Mouse (Mus musculus) liver, postnatal 0 days (tissue): ENCODE results near the gene Cmtm6. TPM values are rescaled to one million over a fixed set of nuclear protein-coding genes. Genes with fewer than 3 reads are reported as not detected.

Source experiments
- ATAC-seq: fragments of 200-750 bp; cut with Nextera tagmentation; 2 replicates; pipeline ENCODE4 v1.8.0; 2017; ENCODE audit warnings: mild to moderate bottlenecking, moderate library complexity
- DNase-seq: peaks from one replicate; pipeline ENCODE4 v3.0.0-alpha.2; 2016
- H3K27ac ChIP-seq: fragments of 300-500 bp; sonication (generic); 2 replicates; pipeline ENCODE4 v1.5.1; 2014; ENCODE audit warnings: antibody characterized with exemption, moderate library complexity, mild to moderate bottlenecking, low read depth
- H3K27me3 ChIP-seq: fragments of 300-500 bp; sonication (generic); 2 replicates; pipeline ENCODE4 v1.6.1; 2014; ENCODE audit warnings: low read length, control low read depth, mixed read lengths; ENCODE audit not compliant: insufficient read depth
- H3K36me3 ChIP-seq: fragments of 300-500 bp; sonication (generic); replicated peaks from 2 replicates; pipeline ENCODE4 v1.6.1; 2014; ENCODE audit warnings: mild to moderate bottlenecking, control low read depth, low read length, moderate library complexity, mixed read lengths; ENCODE audit not compliant: insufficient read depth
- H3K4me1 ChIP-seq: fragments of 300-500 bp; sonication (generic); 2 replicates; pipeline ENCODE4 v1.6.1; 2014; ENCODE audit warnings: antibody characterized with exemption, mild to moderate bottlenecking, control low read depth; ENCODE audit not compliant: insufficient read depth
- H3K4me2 ChIP-seq: fragments of 300-500 bp; sonication (generic); 2 replicates; pipeline ENCODE4 v1.6.1; 2014; ENCODE audit warnings: low read depth, mild to moderate bottlenecking, low read length, moderate library complexity, mixed read lengths
- H3K4me3 ChIP-seq: fragments of 300-500 bp; sonication (generic); 2 replicates; pipeline ENCODE4 v1.5.1; 2014; ENCODE audit warnings: low read depth, low read length
- H3K9ac ChIP-seq: fragments of 300-500 bp; sonication (generic); replicated peaks from 2 replicates; pipeline ENCODE4 v1.6.1; 2014; ENCODE audit warnings: mild to moderate bottlenecking, moderate library complexity
- H3K9me3 ChIP-seq: fragments of 300-500 bp; sonication (generic); 2 replicates; pipeline ENCODE4 v1.6.1; 2016; ENCODE audit warnings: mild to moderate bottlenecking, control low read depth, low read length, mixed read lengths
- CTCF ChIP-seq: sonication (generic); IDR thresholded peaks from 2 replicates; pipeline ENCODE4 v1.5.1; 2016; ENCODE audit warnings: antibody characterized with exemption, low read depth
- EP300 ChIP-seq: IDR thresholded peaks from 2 replicates; pipeline ENCODE4 v1.6.1; 2016; ENCODE audit warnings: antibody characterized with exemption, low read depth, mild to moderate bottlenecking
- WGBS: fragments of 180-500 bp; shearing (Covaris S2); extraction: QIAGEN DNeasy Blood & Tissue Kit; methylation state at CpG from one replicate; pipeline ENCODE4 v1.1.7; 2014; ENCODE audit not compliant: insufficient replicate concordance; 5-methylcytosine and 5-hydroxymethylcytosine counted together
- polyA plus RNA-seq: library from polyadenylated mRNA; unstranded; fragments of >200 nt; fragmentation: Nextera tagmentation; extraction: Ambion mirVana; gene quantifications from 2 replicates; pipeline ENCODE4 v1.2.1, GENCODE M21; 2015

Cmtm6 gene
- polyA plus RNA-seq, 1 experiment from 2014 or later, result 30.1 TPM

DNA sequence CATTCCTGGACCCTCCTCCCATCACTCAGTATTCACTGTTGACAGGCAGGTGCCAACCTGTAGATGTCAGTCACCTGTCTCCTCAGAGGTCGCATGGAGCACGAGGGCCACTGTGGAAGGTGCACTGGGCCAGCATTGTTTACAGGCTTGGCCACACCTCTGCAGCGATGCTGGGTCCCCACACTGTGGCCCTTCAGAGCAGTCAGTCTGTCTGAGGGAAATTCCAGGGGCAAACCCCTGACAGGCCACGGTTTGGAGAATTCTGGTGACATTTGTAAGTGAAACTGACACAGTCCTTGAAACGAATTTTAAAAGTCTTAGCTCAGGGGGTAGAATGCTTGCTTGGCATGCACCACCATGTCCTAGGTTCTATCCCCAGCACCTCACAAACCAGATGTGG is 29.4 kb downstream of the Cmtm6 start:
- H3K9me3 ChIP-seq, result no peaks in the 10 kb centered on the region
- TF ChIP-seq CTCF (no peak), EP300 (no peak)
- no peaks in the 10 kb centered on the region for H3K27me3 ChIP-seq
- DNase-seq (no peak), ATAC-seq (no peak)
- peaks cover 43% of the 10 kb centered on the region for H3K36me3 ChIP-seq
- H3K27ac ChIP-seq, result no peak overlapping the region
- no peak overlapping the region for H3K4me3 ChIP-seq
- H3K9ac ChIP-seq, result no peak overlapping the region
- H3K4me1 ChIP-seq, result 0 out of 2 replicates have a peak, but pooled peaks cover 3% of the 10 kb centered on the region
- H3K4me2 ChIP-seq, result no peak overlapping the region
- 77% methylated on average over 5 of the region's 5 CpGs for WGBS

DNA sequence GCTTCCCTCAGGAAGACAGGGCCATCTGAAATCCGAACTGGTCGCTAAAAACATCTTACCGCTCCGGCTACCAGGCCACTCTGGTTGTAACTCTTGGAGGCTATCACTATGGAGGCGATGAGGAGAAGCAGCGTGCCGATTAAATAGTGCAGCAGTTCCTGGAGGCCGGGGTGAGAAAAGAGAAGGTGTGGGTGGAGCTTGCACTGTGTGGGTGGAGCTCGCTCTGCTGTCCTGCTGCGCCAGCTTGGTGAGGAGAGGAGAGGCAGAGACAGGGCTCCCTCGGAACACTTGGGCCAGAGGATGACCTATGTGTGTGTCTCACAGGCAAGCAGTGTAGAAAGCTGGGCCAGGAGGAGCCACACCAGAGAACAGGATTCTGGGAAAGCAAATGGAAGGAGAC is 30.9 kb downstream of the Cmtm6 start:
- Histone ChIP-seq H3K4me2 (no peak overlapping the region), H3K9ac (no peak overlapping the region), H3K27me3 (no peaks in the 10 kb centered on the region), H3K4me3 (no peak overlapping the region), H3K9me3 (no peaks in the 10 kb centered on the region), H3K4me1 (0 out of 2 replicates have a peak, but pooled peaks cover 3% of the 10 kb centered on the region), H3K36me3 (peaks cover 42% of the 10 kb centered on the region), H3K27ac (no peak overlapping the region)
- ATAC-seq (no peak), DNase-seq (no peak)
- WGBS, result 73% methylated on average over 11 of the region's 11 CpGs
- TF ChIP-seq EP300, result no peak
- no peak for TF ChIP-seq CTCF

DNA sequence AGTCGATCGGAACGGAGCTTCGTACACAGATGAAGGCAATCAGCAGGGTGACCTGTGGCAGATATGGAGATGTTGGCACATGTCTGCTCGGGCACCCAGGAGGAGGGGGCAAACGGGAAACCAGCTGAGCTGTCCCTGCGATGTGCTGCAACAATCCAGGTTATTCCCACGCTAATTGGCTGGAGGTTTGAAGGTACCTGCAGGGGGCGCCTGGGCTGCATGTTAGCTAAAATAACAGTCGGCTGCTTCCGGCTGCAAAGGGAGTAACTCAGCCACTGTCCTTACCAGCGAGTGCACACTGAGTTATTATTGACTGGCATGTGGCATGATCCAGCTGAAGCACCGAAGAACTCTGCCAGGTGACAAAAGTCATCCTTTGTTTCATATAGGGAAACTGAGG is 32.4 kb downstream of the Cmtm6 start:
- no peak overlapping the region for H3K4me3 ChIP-seq
- H3K36me3 ChIP-seq, result peaks cover 39% of the 10 kb centered on the region
- no peak overlapping the region for H3K9ac ChIP-seq
- ATAC-seq (no peak), DNase-seq (peak; percentile 60)
- no peak overlapping the region for H3K4me2 ChIP-seq
- TF ChIP-seq CTCF (peak; percentile 68), EP300 (no peak)
- WGBS, result 63% methylated on average over 13 of the region's 13 CpGs
- peaks cover 7% of the 10 kb centered on the region; the same call in 1 of the 2 replicates for H3K4me1 ChIP-seq
- no peaks in the 10 kb centered on the region for H3K9me3 ChIP-seq
- no peaks in the 10 kb centered on the region for H3K27me3 ChIP-seq
- H3K27ac ChIP-seq, result no peak overlapping the region

DNA sequence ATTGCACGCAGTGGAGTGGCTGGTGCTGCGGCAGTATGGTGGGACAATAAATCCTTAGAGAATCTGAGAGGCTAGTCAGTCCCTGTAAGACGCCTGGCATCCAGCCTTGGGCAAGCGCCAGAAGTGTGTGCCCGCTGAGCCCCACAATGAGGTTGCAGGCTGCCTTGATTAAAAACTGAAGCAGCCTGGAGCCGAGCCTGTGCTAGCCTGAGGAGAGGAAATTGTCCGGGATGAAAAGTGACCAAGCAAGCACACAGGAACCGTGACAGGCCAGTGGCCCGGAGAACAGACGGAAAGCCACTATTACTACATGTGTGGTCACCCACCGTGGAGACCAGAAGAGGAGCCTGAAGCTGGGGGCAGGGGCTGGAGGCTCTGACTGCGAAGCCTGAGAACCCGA is 36.1 kb downstream of the Cmtm6 start:
- Histone ChIP-seq H3K36me3 (peaks cover 5% of the 10 kb centered on the region), H3K4me2 (no peak overlapping the region), H3K9me3 (no peaks in the 10 kb centered on the region), H3K27ac (no peak overlapping the region), H3K9ac (no peak overlapping the region), H3K4me1 (peaks cover 4% of the 10 kb centered on the region), H3K27me3 (no peaks in the 10 kb centered on the region), H3K4me3 (no peak overlapping the region)
- DNase-seq, result no peak
- WGBS, result 80% methylated on average over 13 of the region's 13 CpGs
- ATAC-seq, result no peak
- no peak for TF ChIP-seq EP300

DNA sequence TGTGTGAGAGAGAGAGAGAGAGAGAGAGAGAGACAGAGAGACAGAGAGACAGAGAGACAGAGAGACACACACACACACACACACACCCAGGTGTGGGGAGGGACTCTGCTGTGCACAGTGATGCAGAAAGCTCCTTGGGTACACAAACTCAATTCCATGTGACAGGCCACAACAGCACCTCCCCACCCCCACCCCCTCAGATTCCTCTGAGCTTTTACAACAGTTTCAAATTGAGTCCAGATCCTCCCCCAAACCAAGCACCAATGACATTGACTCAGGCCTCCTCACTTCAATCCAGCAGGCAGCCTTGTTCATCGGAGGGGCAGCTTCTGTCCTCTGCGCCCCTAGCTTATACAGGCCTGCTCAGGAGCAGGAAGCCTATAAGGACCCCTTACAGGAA is 36.6 kb downstream of the Cmtm6 start:
- no peak overlapping the region for H3K4me3 ChIP-seq
- no peaks in the 10 kb centered on the region for H3K27me3 ChIP-seq
- 78% methylated on average over 2 of the region's 2 CpGs for WGBS
- peaks cover 4% of the 10 kb centered on the region for H3K4me1 ChIP-seq
- H3K27ac ChIP-seq, result no peak overlapping the region
- no peak overlapping the region for H3K4me2 ChIP-seq
- peaks cover 6% of the 10 kb centered on the region for H3K36me3 ChIP-seq
- H3K9me3 ChIP-seq, result no peaks in the 10 kb centered on the region
- ATAC-seq (no peak), DNase-seq (no peak)
- TF ChIP-seq EP300 (no peak), CTCF (no peak)
- no peak overlapping the region for H3K9ac ChIP-seq

DNA sequence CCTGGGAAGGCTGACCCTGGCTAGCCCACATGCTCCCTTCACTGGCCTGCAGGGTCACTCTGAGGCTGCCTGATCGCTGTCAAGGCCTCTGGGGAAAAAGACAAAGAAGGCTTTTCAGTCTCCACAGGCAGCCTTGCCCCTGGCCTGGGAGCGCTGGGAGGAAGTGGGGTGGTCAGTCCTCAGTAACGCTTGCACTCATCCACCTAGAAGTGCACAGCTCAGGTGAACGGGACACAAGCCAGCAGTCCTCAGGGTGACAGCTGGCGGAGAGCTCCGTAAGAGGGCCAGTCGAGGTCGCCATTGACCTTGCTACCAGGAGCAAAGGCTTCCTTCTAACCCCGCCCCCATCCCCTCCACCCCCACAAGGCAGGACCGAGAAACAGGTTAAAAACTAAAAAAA is 37.1 kb downstream of the Cmtm6 start:
- no peak for DNase-seq

DNA sequence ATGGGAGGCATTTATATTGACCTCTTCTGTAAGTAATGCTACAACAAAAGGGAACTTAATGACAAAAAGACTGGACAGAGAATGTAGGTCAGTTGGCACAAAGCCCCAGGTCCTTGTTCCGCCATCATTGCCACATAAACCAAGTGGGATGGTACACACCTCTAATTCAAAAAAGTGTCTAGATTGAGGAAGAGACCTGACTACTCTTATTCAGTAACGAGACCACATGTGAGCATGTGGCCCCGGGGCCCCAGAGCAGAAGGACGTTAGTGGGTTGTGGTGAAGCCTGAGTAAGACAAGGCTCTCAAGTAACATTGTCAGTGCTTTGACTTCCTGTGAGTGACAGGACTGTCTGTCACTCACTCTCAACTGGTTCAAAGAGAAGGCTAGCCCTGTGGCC is 39.3 kb downstream of the Cmtm6 start:
- 40% methylated on average over 4 of the region's 4 CpGs for WGBS
- Histone ChIP-seq H3K9ac (no peak overlapping the region), H3K27me3 (no peaks in the 10 kb centered on the region), H3K4me3 (no peak overlapping the region), H3K4me2 (no peak overlapping the region), H3K4me1 (peaks cover 4% of the 10 kb centered on the region), H3K27ac (no peak overlapping the region), H3K36me3 (peaks cover 6% of the 10 kb centered on the region), H3K9me3 (no peaks in the 10 kb centered on the region)
- ATAC-seq (peak; percentile 46; the same call in 1 of the 2 replicates), DNase-seq (peak; percentile 41)
- no peak for TF ChIP-seq EP300
- no peak for TF ChIP-seq CTCF

More for the DNA sequence above, 37.1 kb downstream of the Cmtm6 start:
- ATAC-seq, result no peak
- H3K9ac ChIP-seq, result no peak overlapping the region
- peaks cover 6% of the 10 kb centered on the region for H3K36me3 ChIP-seq
- H3K27ac ChIP-seq, result no peak overlapping the region
- no peak overlapping the region for H3K4me2 ChIP-seq
- no peak overlapping the region for H3K4me3 ChIP-seq
- H3K9me3 ChIP-seq, result no peaks in the 10 kb centered on the region
- 61% methylated on average over 10 of the region's 10 CpGs for WGBS
- no peak for TF ChIP-seq CTCF
- TF ChIP-seq EP300, result no peak
- peaks cover 4% of the 10 kb centered on the region for H3K4me1 ChIP-seq
- no peaks in the 10 kb centered on the region for H3K27me3 ChIP-seq
